Mouse (Mus musculus): ENCODE data around the gene Ryr1. TPM values are rescaled to one million over a fixed set of nuclear protein-coding genes. Genes with fewer than 3 reads are reported as not detected.

Ryr1 gene
- 0.02 TPM in 1 of 2 replicates, not detected in the other for polyA plus RNA-seq (2012)

DNA sequence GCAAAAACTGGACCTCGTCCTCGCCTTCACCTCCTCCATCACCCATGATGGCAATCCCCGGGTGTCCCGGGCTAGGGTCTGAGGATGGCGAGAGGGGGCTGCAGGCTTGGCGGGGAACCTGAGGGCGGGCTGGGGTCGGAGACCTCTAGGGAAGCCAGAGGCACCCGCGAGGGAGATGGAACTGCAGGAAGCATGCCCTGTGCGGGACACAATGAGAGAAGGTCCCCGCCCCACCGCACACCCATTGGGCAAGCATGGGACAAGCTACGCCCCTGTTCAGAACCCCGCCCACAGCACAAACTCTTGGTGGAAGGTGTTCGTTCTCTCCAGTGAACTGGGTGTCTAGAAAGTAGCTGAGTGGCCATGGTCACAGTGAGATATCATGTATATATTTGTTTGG, at the start of gene Ryr1:
Gene Ryr1 (minus strand): TSS at position 210 of the 400 bp plus-strand sequence.
- no peak for TF ChIP-seq GATA1 (IDR thresholded peaks at IDR 0.05; ENCODE audit: low read length)

DNA sequence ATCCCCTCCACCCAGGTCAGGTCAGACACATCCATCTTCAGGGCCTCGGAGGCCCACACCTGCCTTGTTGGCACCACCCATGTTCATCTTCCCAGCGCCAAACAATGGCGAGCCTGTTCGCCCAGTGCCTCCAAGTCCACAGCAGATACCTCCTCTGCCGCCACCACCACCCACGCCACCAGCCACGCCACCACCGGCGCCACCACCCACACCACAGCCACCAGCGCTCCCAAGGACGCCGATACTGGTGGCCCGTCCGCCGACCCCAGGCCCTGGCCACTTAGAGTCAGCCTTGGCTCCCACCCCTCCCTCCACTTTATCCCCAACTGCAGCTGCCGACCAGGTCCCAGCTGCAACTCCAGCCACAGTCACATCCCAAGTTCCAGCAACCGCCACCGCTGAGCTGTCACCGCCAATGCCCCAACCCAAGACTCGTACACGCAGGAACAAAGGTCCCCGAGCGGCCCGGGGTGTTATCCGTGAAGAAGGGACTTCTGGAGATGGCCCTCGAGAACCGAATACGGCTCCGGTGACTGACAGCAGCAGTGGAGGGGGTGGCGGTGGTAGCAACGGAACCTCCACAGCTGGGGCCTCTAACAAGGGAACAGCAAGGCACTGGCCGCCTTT, 47.5 kb upstream of the Ryr1 start:
- TF ChIP-seq GATA1 (IDR thresholded peaks at IDR 0.05; ENCODE audit: low read length) = no peak

DNA sequence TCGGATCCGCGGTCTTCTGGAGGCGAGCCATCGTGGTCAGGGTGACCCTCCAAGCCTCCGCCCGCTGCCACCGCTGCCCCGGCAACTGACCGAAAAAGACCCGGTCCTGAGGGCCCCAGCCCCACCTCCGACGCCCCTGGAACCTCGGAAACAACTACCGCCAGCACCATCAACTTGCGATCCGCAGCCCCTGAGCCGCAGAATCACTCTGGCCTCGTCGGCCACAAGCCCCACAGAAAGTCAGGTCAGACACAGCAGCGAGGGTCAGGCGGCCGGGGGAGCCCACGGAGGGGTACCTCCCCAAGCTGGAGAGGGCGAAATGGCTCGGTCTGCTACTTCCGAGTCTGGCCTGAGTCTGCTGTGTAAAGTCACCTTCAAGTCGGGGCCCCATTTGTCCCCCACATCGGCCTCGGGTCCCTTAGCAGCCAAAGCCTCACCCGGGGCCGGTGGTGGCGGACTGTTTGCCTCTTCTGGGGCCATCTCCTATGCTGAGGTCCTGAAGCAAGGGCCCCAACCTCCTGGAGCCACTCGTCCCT, 46.7 kb upstream of the Ryr1 start:
- TF ChIP-seq GATA1 (IDR thresholded peaks at IDR 0.05; ENCODE audit: low read length) = no peak

DNA sequence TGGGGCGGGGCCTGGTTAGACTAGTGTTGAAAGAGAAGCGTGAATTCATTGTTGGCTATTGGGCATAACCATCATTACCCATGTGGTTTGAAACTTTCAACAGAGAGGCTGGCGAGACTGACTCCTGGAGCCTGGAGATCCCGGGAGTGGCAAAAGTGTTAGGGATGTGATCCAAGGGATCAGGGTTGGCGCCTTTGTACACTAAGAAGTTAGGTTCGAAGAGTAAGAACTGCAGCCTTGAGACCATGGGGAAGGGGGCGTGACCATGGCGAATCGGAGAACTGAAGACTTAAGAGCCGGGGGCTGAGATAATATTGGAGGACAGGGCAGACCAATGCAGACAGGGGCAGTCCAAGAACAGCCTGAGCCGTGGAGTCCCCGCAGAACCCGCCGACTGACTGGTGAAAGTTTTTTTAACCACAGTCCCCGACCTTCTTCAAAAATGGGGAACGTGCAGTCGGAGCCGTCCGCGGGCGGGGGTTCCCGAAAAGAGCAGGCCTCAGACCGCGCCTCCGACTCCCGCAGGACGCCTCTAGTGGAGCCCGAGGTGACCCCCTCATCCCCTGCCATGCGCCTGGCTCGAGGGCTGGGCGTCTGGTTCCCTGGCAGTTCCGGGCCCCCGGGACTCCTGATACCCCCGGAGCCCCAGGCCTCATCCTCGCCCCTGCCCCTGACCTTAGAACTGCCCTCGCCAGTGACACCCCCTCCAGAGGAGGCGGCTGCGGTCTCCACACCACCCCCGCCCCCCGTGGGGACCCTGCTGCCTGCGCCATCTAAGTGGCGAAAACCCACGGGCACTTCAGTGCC, 46.0 kb upstream of the Ryr1 start:
- TF ChIP-seq GATA1 (IDR thresholded peaks at IDR 0.05; ENCODE audit: low read length) = no peak

DNA sequence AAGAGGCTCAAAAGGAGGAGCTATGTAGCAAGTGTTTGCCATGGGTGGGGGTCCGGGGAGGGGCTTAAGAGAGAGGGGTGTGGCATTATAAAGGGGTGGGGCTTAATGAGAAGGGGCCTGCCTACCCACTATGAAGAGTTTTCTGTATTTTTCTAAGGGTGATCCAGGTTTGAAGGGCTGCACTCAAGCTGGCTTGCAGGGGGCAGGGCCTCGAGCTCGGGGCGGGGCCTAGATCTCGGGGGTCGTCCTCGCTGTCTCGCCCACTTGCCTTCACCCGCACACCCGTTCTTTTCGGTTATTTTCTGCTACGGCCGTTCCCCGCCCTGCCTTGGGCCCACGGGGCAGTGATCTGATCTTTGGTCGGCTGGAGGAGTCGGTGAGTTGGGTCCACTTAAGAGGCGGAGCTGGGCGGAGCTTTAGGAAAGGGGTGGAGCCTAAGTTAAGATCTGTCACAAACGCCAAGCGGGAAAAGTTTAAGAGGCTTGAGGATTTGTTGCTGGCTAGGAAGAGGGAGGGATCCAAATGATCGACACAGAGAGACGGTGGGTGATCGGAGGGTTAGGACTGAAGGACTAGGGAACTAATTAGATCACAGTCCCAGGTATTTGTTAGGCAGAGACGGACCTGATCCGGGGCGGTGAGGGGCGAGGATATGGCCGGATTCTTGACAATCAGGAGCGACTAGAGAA, 45.2 kb upstream of the Ryr1 start, which contains the start of the genes Ggn and Spred3:
Gene Ggn (plus strand): TSS at position 145 of the 689 bp plus-strand sequence.
Gene Spred3 (minus strand): TSS at position 346 of the 689 bp plus-strand sequence.
- no peak for TF ChIP-seq GATA1 (IDR thresholded peaks at IDR 0.05; ENCODE audit: low read length)

- TF ChIP-seq GATA1 (IDR thresholded peaks at IDR 0.05; ENCODE audit: low read length) = no peak
Measured at GRCm38 (mm10) chr7:29169231-29170065, 44.5 kb upstream of the Ryr1 start.

DNA sequence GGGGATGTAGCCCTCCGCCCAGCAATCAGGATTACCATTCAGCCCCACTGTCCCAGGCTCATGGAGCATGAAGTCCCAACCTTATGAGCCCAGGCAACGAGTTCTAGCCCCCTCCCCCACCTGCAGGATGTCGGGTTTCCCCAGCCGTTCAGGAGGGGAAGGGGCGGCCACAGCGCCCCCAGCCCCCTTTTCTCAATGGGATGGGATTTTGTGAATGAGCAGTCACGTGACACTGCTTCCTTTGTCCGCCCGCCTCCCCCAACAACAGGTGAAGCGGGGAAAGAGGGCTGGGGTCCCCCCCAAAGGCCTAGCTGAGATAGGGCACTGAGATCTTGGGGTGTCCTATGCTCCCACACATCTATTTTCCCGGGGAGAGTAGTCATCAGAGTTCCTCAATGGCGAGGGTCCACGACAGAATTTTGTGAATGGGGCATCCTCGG, 43.8 kb upstream of the Ryr1 start:
- no peak for TF ChIP-seq GATA1 (IDR thresholded peaks at IDR 0.05; ENCODE audit: low read length)

DNA sequence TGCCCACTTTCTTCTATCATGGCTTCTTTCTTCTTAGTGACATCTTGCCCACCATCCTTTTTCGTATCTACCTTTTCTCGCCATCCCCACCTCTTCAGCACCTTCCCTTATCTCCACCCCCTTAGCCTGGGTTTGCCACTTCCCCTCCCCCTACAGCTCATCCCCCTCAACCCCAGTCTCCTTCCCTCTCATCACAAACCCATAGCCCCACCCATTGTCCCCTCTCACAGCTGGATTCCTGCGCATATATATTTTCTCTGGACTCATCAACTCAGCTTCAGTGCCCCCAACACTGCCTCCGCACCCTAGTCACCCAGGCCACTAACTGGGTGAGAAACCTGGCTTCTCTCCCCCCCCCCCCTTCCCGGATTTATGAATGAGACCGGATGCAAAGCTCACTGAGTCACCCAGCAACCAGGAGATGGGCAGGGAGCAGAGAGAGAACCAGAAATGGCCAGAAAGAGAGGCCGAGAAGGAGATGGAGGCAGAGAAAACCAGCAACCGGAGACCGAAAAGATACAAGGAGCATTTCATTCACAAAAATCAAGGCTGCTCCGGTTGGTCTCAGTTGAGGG, 43.2 kb upstream of the Ryr1 start:
- TF ChIP-seq GATA1 (IDR thresholded peaks at IDR 0.05; ENCODE audit: low read length) = no peak

- TF ChIP-seq GATA1 (IDR thresholded peaks at IDR 0.05; ENCODE audit: low read length) = no peak
Measured at GRCm38 (mm10) chr7:29167656-29168055, 42.7 kb upstream of the Ryr1 start.

DNA sequence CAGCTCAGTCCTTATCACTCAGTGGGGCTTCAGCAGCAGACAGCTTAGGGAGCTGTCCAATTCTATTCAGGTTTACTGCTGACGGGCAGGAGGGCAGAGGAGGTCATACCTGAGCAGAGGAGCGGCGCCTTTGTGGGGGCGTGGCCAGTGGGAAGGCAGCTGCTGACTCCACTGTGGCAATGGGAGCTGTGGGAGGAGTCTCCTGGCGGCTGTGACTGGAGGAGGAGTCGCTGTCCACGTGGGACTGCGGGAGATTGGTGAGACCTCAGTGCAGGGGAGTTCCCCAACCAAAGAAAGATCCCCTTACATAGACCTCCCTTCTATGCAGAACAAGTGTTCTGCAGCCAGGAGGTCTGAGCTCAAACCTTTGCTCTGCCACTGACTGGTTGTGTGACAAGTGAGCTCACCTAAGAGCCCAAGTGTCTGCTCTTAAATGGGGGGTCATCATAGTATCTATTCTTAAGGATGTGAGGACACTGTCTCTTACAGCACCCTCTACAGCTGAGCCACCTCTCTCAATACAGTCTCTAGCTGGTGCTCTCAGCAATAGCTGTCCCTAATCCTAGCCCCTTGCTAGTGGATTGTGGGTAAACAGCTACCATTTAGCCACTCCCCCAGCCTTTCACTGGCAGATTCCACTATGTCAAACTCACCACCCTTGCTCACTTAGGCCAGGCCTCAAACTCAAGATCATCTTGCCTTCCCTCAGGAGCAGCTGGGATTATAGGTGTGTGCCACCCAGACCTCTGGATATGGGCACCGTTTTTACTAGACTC, 38.0 kb upstream of the Ryr1 start:
- TF ChIP-seq GATA1 (IDR thresholded peaks at IDR 0.05; ENCODE audit: low read length) = no peak

GRCm38 (mm10) chr7:29162294-29162693, 37.3 kb upstream of the Ryr1 start:
- no peak for TF ChIP-seq GATA1 (IDR thresholded peaks at IDR 0.05; ENCODE audit: low read length)

GRCm38 (mm10) chr7:29158264-29158663, 33.3 kb upstream of the Ryr1 start:
- TF ChIP-seq GATA1 (IDR thresholded peaks at IDR 0.05; ENCODE audit: low read length) = no peak

DNA sequence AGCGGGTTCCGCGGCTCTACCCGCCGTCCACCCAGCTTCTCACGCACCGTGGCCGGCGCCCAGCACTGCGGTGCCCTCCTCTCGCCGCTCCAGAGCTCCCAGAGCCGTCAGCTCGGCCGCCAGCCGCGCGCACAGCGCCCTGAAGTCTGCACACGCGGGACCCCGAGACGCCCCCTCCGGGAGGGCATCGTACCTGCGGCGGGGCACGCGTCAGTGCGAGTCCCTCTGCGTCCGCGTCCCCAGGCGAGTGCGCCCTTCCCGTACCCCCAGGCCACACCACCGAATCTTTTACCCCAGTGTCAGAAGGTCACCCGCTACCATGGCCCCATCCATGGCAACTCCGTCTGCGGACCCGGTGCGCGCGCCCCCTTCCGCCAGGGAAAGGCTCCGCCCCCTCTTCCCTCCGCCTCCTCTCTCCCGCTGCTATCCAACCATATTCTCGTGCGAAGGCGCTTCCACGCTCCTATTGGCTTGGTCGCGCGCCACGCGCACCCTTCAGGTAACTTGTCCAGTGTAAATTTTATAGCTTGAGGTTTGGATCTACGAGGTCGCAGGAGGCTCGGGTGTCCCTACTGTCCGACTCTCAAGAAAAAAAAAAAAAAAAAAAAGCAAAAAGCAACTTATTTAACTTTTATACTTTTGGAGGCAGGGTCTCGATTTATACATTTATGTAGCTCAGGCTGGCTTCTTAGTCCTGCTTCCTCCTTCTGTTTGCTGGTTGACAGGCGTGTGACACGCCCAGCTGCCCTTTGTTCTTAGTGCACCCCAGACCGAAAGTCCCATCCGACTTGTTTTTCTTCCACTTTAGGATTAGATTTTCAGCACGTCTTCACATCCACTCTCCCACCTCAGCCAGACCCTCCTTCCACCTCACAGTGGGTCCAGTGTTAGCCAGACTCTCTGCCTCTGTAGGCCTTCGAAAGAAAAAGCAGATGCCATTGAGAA, 31.1 kb upstream of the Ryr1 start, which contains the start of gene Fam98c:
Gene Fam98c (minus strand): TSS at position 397 of the 945 bp plus-strand sequence.
- no peak for TF ChIP-seq GATA1 (IDR thresholded peaks at IDR 0.05; ENCODE audit: low read length)
